Mouse (Mus musculus): ENCODE measurements around the gene Acoxl. TPM values are rescaled to one million over a fixed set of nuclear protein-coding genes. Genes with fewer than 3 reads are reported as not detected.

The Acoxl gene
- total RNA-seq, 2 experiments from 2014 or later, result 0.21 to 0.47 TPM

DNA sequence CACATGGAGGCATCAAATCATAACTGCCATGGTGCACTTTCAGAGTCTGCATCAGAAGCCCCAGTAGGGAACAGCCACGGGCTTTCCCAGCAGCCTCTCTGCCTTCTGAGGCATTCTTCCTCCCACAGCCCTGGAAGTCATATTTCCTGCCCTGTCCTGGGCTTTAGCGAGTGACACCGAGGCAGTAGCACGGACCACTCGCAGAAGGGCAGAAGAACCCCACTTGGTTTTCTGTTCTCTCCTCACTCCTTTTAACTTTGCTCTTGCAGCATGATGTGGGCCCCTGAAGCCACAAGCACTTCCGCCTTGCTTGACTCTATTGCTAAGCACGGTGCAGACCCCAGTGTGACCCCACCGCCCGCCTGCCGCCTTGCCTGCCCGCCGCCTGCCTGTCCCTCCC lies 189.0 kb downstream of the Acoxl start:
- DNase-seq (ENCODE audit: low spot score in 2 of 2), result no peak

- no peak for DNase-seq (ENCODE audit: low spot score in 2 of 2)
Measured at GRCm38 (mm10) chr2:128029968-128030367, 191.3 kb downstream of the Acoxl start.

DNA sequence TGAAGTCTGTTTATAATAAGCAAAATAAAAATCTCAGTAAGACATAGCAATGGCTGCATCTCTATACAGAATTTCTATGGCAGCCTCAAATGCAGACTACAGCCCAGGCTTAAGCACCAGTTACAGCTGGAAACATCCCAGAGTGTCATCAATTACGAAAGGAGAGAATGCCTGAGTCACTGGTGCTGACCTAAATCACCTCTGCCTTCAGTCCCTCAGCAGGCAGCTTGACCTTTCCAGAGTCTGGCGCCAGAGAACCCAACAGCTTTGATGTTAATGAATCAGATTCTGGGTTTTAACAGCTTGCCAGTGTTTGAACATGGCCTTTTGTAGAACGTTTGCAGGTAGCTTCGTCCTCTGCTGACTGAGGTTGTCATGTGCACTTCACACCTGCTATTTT lies 193.4 kb downstream of the Acoxl start:
- DNase-seq (ENCODE audit: low spot score in 2 of 2), result no peak

DNA sequence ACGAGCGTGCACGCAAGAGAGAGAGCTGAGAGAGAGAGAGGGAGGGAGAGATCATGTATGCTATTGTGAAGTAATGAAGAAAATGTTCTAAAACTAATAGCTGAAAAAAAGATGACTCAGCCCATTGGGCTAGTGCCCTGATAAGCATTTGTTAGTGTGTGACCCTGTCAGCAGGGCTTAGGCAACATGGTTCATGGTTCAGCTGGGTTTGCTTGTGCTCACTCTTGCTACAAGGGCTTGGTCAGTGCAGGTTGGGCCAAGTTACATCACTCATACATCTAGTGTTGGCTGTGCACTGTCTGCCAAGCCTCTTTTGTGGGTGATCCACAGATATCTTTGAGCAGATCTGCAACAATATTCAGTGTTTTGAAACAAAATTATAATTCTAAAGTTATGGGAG lies 194.8 kb downstream of the Acoxl start:
- no peak for DNase-seq (ENCODE audit: low spot score in 2 of 2)

- no peak for DNase-seq (ENCODE audit: low spot score in 2 of 2)
Measured at GRCm38 (mm10) chr2:128034066-128034665, 195.5 kb downstream of the Acoxl start.

DNA sequence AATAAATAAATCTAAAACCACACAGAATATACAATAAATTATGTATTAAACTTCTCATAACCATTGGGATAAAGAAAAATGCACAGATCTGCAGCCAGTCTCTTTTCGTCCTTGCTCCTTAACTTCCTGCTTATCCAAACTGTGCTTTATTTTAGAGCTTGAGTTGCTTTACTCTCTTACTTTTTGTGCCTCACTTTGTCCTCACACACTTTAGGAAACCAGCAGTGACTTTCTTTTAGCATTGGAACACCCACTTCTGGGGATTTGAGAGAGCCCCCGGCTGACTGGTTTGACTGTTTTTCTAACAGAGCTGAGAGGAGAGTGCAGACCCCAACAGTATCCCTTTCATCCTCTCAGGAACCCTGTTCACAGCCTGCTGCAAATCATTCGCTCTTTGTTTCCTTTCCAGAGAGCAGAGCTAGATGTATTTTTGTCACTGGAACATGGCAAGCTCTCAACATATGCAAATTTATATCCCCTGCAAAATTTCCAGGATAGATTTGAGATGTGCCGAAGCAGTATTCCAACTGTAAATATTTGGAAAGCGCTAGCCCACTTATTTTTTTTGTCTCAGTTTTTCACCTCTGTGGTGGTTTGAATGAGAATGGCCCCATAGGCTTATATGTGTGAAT lies 199.7 kb downstream of the Acoxl start:
- DNase-seq (ENCODE audit: low spot score in 2 of 2), result no peak

DNA sequence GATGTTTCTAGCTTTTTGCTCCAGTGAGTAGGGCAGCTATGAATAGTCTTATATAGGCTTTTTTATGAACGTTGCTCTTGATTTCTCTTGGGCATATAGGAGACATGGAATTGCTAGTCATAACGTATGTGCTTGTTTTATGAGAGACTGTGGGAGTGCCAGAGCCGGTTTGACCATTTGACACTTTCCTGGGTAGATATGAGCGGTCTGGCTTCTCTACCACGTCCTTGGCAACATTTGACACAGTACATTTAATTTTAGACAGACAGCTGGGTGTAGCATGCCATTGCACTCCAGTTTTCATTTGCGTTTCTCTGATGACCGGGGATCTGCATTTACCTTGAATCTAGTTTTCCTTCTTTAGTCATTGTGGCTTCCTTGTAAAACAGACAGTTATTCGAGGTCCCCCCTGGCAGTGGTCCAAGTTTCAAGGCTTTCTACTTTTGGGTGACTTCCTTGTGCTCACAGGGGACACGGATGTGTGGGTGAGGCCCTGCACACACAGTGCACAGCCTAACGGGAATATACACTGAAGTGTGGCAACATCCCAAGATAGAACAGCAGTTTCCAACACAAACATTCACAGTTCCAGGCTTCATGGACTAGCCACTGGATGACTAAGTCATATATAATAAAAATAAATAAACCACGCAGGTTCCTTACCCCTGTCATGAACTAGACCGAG lies 202.5 kb downstream of the Acoxl start:
- no peak for DNase-seq (ENCODE audit: low spot score in 2 of 2)

DNA sequence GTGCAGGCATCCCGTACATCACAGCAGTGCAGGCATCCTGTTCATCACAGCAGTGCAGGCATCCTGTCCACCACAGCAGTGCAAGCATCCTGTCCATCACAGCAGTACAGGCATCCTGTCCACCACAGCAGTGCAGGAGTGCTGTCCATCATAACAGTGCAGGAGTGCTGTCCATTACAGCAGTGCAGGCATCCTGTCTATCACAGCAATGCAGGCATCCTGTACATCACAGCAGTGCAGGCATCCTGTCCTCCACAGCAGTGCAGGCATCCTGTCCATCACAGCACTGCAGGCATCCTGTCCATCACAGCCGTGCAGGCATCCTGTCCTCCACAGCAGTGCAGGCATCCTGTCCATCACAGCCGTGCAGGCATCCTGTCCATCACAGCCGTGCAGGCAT lies 207.8 kb downstream of the Acoxl start:
- no peak for DNase-seq (ENCODE audit: low spot score in 2 of 2)

- no peak for DNase-seq (ENCODE audit: low spot score in 2 of 2)
Measured at GRCm38 (mm10) chr2:128054905-128055304, 216.2 kb downstream of the Acoxl start.

DNA sequence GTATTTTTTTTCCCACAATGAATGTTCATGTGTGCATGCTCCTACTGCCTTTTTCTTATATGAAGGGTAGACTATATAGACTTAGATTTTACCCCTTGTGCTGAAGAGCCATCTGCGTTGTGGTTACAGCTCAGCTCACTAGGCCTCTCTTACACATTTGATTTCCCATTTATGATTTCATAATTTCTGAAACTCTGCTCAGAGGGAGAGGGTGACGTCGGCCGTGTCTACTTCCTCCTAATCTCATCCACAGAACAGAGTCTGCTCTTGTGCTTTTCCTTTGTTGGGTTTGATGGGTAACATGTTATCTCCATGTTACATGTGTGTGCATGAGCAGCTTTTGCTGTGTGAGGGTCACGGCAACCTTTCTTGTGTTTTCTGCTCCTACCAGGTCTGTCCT lies 219.2 kb downstream of the Acoxl start:
- DNase-seq (ENCODE audit: low spot score in 2 of 2), result no peak

- DNase-seq (ENCODE audit: low spot score in 2 of 2), result no peak
Measured at GRCm38 (mm10) chr2:128058627-128059026, 220.0 kb downstream of the Acoxl start.

DNA sequence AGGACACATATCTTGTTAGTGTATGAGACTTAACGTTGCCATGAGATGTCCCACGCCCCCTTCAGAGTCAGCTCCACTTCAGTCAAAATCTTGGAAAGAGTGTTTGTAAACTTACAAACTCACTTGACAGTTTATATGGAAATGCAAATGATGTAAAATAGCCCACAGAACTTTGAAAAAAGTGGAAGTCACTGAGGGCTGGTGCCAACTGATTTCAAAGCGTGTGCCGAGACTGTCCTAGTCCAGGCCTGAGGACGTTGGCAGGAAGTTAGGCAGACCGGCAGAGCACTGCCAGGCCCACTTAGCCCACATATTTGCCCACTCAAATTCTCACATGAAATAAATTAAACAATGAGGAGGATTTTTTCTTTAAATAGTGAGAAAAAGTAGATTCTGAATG lies 221.5 kb downstream of the Acoxl start:
- DNase-seq (ENCODE audit: low spot score in 2 of 2), result no peak

DNA sequence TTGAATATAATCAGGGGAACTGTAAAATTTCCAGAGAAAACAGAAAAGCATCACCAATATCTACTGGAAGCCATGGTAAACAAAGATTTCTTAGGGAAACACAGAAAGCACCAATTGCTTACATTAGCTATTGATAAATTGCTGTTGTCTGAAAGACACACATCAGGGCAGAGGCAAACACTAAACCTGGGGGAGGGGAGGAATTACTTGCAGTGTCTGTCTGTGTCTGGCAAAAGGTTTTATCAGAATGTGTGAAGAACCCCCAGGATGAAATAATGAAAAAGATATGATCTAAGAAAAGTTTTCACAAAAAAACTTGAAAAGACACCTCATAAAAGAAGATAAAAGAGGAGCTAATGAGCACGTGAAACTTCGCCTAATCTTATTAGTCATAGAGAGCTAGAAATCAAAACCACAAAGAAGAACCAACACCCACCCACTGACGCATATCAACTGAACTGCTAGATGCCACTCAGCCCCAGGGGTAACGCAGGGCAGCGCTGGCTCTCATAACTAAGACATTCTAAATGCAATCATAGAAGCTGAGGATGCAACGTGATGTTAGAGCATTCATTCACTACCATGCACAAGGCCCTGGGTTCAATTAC lies 222.1 kb downstream of the Acoxl start:
- no peak for DNase-seq (ENCODE audit: low spot score in 2 of 2)

GRCm38 (mm10) chr2:128061491-128061890 lies 222.8 kb downstream of the Acoxl start:
- DNase-seq (ENCODE audit: low spot score in 2 of 2), result no peak

DNA sequence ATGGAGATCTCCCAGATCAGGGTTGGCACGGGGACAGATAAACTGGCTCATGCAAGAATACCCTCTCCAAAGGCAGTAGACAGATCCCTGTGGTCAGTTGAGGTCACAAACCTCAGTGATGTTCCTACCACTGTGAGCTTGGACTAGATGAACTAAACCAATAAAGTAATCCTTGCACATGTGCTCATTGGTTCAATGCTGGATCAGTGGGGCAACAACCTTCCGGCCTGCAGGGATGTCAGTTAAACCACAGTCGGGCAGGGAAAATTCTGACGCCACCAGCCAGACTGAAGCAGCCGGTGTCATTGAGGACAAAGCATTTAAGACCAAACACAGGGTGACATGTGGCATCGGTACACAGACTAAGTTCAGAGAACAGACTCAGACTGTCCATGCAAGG lies 224.1 kb downstream of the Acoxl start:
- DNase-seq (ENCODE audit: low spot score in 2 of 2), result no peak

- DNase-seq (ENCODE audit: low spot score in 2 of 2), result no peak
Measured at GRCm38 (mm10) chr2:128065013-128065412, 226.3 kb downstream of the Acoxl start.

DNA sequence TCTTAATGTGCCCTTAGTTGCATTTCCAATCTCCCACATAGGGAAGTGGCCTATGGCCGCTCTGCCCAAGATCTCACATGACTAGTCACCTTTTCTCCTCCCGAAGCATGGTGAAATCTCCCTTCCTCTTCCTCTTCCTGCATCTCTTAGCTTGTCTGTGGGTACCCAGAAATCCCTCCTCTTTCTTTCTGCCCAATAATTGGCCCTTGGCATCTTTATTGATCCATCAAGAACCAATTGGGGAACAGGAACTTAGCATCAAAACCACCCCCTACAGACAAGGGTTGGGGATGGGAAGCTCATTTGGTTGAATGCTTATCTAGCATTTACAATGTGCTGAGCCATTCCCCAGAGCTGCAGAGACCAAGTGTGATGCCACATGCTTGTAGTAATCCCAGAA lies 226.9 kb downstream of the Acoxl start:
- DNase-seq (ENCODE audit: low spot score in 2 of 2), result no peak

DNA sequence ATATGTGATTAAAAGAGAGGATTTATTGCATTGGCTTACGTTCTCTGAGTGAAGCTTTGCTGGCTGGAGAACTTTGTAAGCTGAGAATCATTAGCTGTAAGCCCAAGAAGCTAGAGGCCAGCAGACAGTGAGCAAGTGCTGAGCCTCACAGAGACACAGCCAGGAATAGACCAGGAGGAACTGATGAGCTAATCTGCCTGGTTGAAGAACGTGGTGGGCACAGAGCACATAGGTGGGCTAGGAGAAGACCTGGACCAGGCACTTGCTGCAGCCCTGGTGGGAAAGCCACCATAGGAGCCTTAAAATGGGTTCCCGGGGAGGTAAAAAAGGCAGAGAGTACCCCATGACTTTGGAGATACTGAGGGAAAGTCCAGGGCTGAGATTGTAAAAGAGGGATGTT lies 228.5 kb downstream of the Acoxl start:
- no peak for DNase-seq (ENCODE audit: low spot score in 2 of 2)

GRCm38 (mm10) chr2:128067596-128067995 lies 228.9 kb downstream of the Acoxl start:
- no peak for DNase-seq (ENCODE audit: low spot score in 2 of 2)

DNA sequence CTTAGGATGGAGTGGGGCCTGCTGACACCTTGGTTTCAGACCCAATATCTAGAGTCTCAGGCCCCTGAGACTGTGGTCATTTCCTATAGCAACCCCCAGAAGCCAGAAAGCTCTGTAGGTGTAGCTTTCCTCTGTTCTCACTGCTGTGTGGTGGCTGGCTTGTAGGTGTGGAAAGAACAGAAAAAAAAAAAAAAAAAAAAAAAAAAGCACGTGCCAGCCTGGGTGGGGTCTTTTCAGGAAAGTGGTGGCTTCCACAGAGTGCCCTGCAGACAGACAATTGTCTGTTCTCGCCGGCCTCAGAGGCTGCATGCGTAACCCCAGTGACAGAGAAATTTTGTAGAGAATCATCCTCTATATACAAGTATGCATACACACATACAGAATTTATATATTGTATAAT lies 229.5 kb downstream of the Acoxl start:
- no peak for DNase-seq (ENCODE audit: low spot score in 2 of 2)

DNA sequence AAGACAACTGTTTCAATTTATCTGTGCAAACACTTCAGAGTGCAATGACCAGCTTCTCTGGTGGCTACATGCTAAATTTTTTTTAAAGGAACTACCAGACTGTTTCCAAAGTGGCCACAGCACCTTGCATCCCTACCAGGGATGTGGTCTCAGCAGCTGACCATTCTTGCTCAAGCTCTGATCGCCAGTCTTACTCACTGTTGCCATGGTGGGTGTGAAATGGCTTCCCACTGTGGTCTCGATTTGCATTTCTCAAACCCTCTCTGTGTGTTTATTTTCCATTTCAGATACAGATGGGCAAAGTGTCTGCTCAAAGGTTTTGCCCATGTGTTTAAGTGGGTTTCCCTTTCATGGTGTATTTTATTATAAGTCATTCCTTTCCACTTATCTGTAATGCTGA lies 230.3 kb downstream of the Acoxl start:
- no peak for DNase-seq (ENCODE audit: low spot score in 2 of 2)

- no peak for DNase-seq (ENCODE audit: low spot score in 2 of 2)
Measured at GRCm38 (mm10) chr2:128071791-128072190, 233.1 kb downstream of the Acoxl start.

Data from gastrocnemius, postnatal 4 days (tissue).